Mouse (Mus musculus) G1E (cell line): ENCODE data around the gene Lnx2. TPM values are rescaled to one million over a fixed set of nuclear protein-coding genes. Genes with fewer than 3 reads are reported as not detected.

Experiments used
- ATAC-seq: 2 replicates; pipeline ENCODE4 v1.8.0; 2016; ENCODE audit warnings: mild to moderate bottlenecking; ENCODE audit not compliant: insufficient number of reproducible peaks, poor library complexity, low FRiP score, severe bottlenecking; ENCODE audit errors: extremely low read depth
- DNase-seq: peaks from one replicate; pipeline ENCODE4 v3.0.0; 2012; ENCODE audit warnings: low spot score
- H3K27me3 ChIP-seq: 2 replicates; pipeline ENCODE4 v1.6.1; 2012; ENCODE audit warnings: mild to moderate bottlenecking, low read length, inconsistent platforms; ENCODE audit not compliant: insufficient read depth
- H3K36me3 ChIP-seq: replicated peaks from 2 replicates; pipeline ENCODE3; 2012; ENCODE audit warnings: mild to moderate bottlenecking, inconsistent platforms
- H3K4me1 ChIP-seq: 2 replicates; pipeline ENCODE4 v1.6.1; 2012; ENCODE audit warnings: low read depth, low read length, inconsistent platforms, mixed read lengths; ENCODE audit not compliant: insufficient read depth
- H3K4me3 ChIP-seq: 2 replicates; pipeline ENCODE4 v1.5.1; 2012; ENCODE audit warnings: low read depth, mild to moderate bottlenecking, inconsistent platforms, low read length, moderate library complexity, mixed read lengths
- H3K9me3 ChIP-seq: replicated peaks from 2 replicates; pipeline ENCODE4 v1.6.1; 2012; ENCODE audit warnings: inconsistent platforms
- CTCF ChIP-seq: IDR thresholded peaks from 2 replicates; pipeline ENCODE4 v1.5.1; 2012; ENCODE audit warnings: low read depth, low read length, inconsistent platforms, mixed read lengths
- GATA1 ChIP-seq: IDR thresholded peaks from 2 replicates; pipeline ENCODE4 v1.6.1; 2012; ENCODE audit warnings: borderline replicate concordance, low read length, inconsistent platforms, mixed read lengths
- GATA2 ChIP-seq: IDR thresholded peaks from 2 replicates; pipeline ENCODE4 v1.6.1; 2012; ENCODE audit warnings: low read depth, low read length, inconsistent platforms, borderline replicate concordance
- POLR2AphosphoS5 ChIP-seq: IDR thresholded peaks from 2 replicates; pipeline ENCODE4 v1.6.1; 2012; ENCODE audit warnings: low read depth, low read length, inconsistent platforms; ENCODE audit not compliant: insufficient replicate concordance
- TAL1 ChIP-seq: conservative IDR thresholded peaks from 2 replicates; pipeline ENCODE4 v1.6.1; 2012; ENCODE audit warnings: low read depth, low read length, inconsistent platforms, mixed read lengths
- polyA plus RNA-seq: library from polyadenylated mRNA; stranded (reverse); fragments of >175 nt; gene quantifications from 2 replicates; pipeline ENCODE4 v1.2.3, GENCODE M21; 2012
- total RNA-seq, 2 experiments: library from RNA; stranded (forward) in 1 of 2; stranded (reverse) in 1 of 2; fragments of 200-1000 nt in 1 of 2; fragments of >200 nt in 1 of 2; fragmentation: Nextera tagmentation in 1 of 2; gene quantifications; 2 replicates each; pipeline ENCODE4 v1.2.3; 2014 to 2017

Lnx2 gene
- total and polyA plus RNA-seq, 3 experiments = 13.1 to 28.4 (median 18.8) TPM

GRCm38 (mm10) chr5:147050816-147051499 is 25.4 kb downstream of the Lnx2 start:
- no peak for TF ChIP-seq GATA2
- no peak for TF ChIP-seq POLR2AphosphoS5
- TF ChIP-seq TAL1 = no peak
- no peak for TF ChIP-seq GATA1
- no peak for TF ChIP-seq CTCF
- H3K4me1 ChIP-seq = peaks cover 4% of the 10 kb centered on the region; the same call in 1 of the 2 replicates
- no peaks in the 10 kb centered on the region for H3K9me3 ChIP-seq
- no peaks in the 10 kb centered on the region for H3K27me3 ChIP-seq
- H3K4me3 ChIP-seq = no peak overlapping the region
- peaks cover 55% of the 10 kb centered on the region for H3K36me3 ChIP-seq
- DNase-seq (no peak), ATAC-seq (no peak)

GRCm38 (mm10) chr5:147049544-147050209 is 26.7 kb downstream of the Lnx2 start:
- DNase-seq (no peak), ATAC-seq (no peak)
- H3K4me3 ChIP-seq = no peak overlapping the region
- 0 out of 2 replicates have a peak, but pooled peaks cover 3% of the 10 kb centered on the region for H3K4me1 ChIP-seq
- TF ChIP-seq CTCF (no peak), TAL1 (no peak), POLR2AphosphoS5 (no peak), GATA1 (no peak), GATA2 (no peak)
- no peaks in the 10 kb centered on the region for H3K27me3 ChIP-seq
- H3K36me3 ChIP-seq = peaks cover 60% of the 10 kb centered on the region
- H3K9me3 ChIP-seq = no peaks in the 10 kb centered on the region

GRCm38 (mm10) chr5:147045929-147046328 is 30.5 kb downstream of the Lnx2 start:
- DNase-seq = no peak
- no peak overlapping the region for H3K4me3 ChIP-seq
- ATAC-seq = no peak
- peaks cover 2% of the 10 kb centered on the region; the same call in 1 of the 2 replicates for H3K4me1 ChIP-seq
- no peaks in the 10 kb centered on the region for H3K27me3 ChIP-seq
- no peaks in the 10 kb centered on the region for H3K9me3 ChIP-seq
- peaks cover 68% of the 10 kb centered on the region for H3K36me3 ChIP-seq
- TF ChIP-seq GATA1 = no peak
- TF ChIP-seq TAL1 = no peak
- no peak for TF ChIP-seq GATA2
- no peak for TF ChIP-seq POLR2AphosphoS5
- TF ChIP-seq CTCF = no peak

GRCm38 (mm10) chr5:147045311-147045710 is 31.1 kb downstream of the Lnx2 start:
- ATAC-seq (no peak), DNase-seq (no peak)
- peaks cover 2% of the 10 kb centered on the region; the same call in 1 of the 2 replicates for H3K4me1 ChIP-seq
- H3K9me3 ChIP-seq = no peaks in the 10 kb centered on the region
- no peak for TF ChIP-seq GATA1
- no peak for TF ChIP-seq CTCF
- no peak for TF ChIP-seq TAL1
- no peak for TF ChIP-seq GATA2
- TF ChIP-seq POLR2AphosphoS5 = no peak
- peaks cover 74% of the 10 kb centered on the region for H3K36me3 ChIP-seq
- no peaks in the 10 kb centered on the region for H3K27me3 ChIP-seq
- H3K4me3 ChIP-seq = no peak overlapping the region

- H3K4me3 ChIP-seq = no peak overlapping the region
- H3K9me3 ChIP-seq = no peaks in the 10 kb centered on the region
- peaks cover 79% of the 10 kb centered on the region for H3K36me3 ChIP-seq
- ATAC-seq = no peak
- no peaks in the 10 kb centered on the region for H3K27me3 ChIP-seq
- H3K4me1 ChIP-seq = peaks cover 5% of the 10 kb centered on the region
- no peak for DNase-seq
- TF ChIP-seq CTCF (no peak), TAL1 (no peak), GATA2 (no peak), GATA1 (no peak), POLR2AphosphoS5 (no peak)
Observed at GRCm38 (mm10) chr5:147043240-147043844, 33.0 kb downstream of the Lnx2 start.
